Mouse (Mus musculus): ENCODE data around the gene Rbm14. TPM values are rescaled to one million over a fixed set of nuclear protein-coding genes. Genes with fewer than 3 reads are reported as not detected.
A peak's percentile ranks its signal among the peaks of the same experiment; 100 is the strongest.

Rbm14 gene
- 6.9 and 15.0 TPM in 2 replicates for polyA plus RNA-seq (2012; ENCODE audit: insufficient read depth, insufficient read length, missing spikeins)

- Histone ChIP-seq H3K4me1 (ENCODE audit: control insufficient read depth, insufficient read depth, insufficient read length, low read length) (peaks cover 2% of the 10 kb centered on the region), H3K4me3 (ENCODE audit: insufficient read depth, low read depth, low read length) (peak within 1 kb of the TSS; percentile 86), H3K27ac (replicated peaks; ENCODE audit: low read depth, low read length) (peak within 1 kb of the TSS; percentile 91)
Observed at GRCm38 (mm10) chr19:4811063-4811908, at the start of gene Rbm14, which contains the start of gene Gm21992. Rbm14 (minus strand) TSS chr19:4811634. Gm21992 (minus strand) TSS chr19:4811612.

- Histone ChIP-seq H3K4me3 (ENCODE audit: insufficient read depth, low read depth, low read length) (no peak overlapping the region), H3K4me1 (ENCODE audit: control insufficient read depth, insufficient read depth, insufficient read length, low read length) (peaks cover 5% of the 10 kb centered on the region; the same call in 1 of the 2 replicates)
Observed at GRCm38 (mm10) chr19:4859081-4859480, 47.6 kb upstream of the Rbm14 start.

GRCm38 (mm10) chr19:4855951-4856350, 44.5 kb upstream of the Rbm14 start:
- Histone ChIP-seq H3K27ac (replicated peaks; ENCODE audit: low read depth, low read length) (no peak overlapping the region), H3K4me1 (ENCODE audit: control insufficient read depth, insufficient read depth, insufficient read length, low read length) (peaks cover 5% of the 10 kb centered on the region; the same call in 1 of the 2 replicates), H3K4me3 (ENCODE audit: insufficient read depth, low read depth, low read length) (peak overlapping the region; percentile 70)

More at GRCm38 (mm10) chr19:4859081-4859480, 47.6 kb upstream of the Rbm14 start:
- no peak overlapping the region for H3K27ac ChIP-seq (replicated peaks; ENCODE audit: low read depth, low read length)

DNA sequence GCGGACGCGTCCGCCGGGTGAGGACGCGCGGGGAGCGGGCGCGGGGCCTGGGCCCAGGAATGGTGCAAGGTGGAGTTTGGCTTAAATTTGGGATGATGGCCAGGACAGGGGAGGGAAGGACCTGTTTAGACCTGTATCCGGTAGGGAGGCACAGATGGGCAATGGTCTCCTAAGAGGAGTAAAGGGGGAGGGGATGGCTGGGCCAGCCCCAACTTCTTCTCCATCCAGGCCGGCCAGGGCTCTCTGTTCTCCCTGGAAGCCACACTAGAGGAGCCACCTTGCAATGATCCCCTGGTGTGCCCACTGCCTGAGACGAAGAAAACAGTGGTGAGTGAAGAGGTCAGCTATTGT, 44.0 kb upstream of the Rbm14 start:
- Histone ChIP-seq H3K4me1 (ENCODE audit: control insufficient read depth, insufficient read depth, insufficient read length, low read length) (peaks cover 5% of the 10 kb centered on the region; the same call in 1 of the 2 replicates), H3K27ac (replicated peaks; ENCODE audit: low read depth, low read length) (0 out of 2 replicates have a peak overlapping the region, but pooled peaks have one; percentile 8), H3K4me3 (ENCODE audit: insufficient read depth, low read depth, low read length) (peak overlapping the region; percentile 70)

GRCm38 (mm10) chr19:4854552-4855469, 43.4 kb upstream of the Rbm14 start, which contains the start of gene Ctsf:
Ctsf (plus strand) TSS chr19:4855130.
- Histone ChIP-seq H3K4me3 (ENCODE audit: insufficient read depth, low read depth, low read length) (peak within 1 kb of the TSS; percentile 70), H3K27ac (replicated peaks; ENCODE audit: low read depth, low read length) (peak within 1 kb of the TSS; percentile 8; the same call in 1 of the 2 replicates), H3K4me1 (ENCODE audit: control insufficient read depth, insufficient read depth, insufficient read length, low read length) (peaks cover 5% of the 10 kb centered on the region; the same call in 1 of the 2 replicates)

DNA sequence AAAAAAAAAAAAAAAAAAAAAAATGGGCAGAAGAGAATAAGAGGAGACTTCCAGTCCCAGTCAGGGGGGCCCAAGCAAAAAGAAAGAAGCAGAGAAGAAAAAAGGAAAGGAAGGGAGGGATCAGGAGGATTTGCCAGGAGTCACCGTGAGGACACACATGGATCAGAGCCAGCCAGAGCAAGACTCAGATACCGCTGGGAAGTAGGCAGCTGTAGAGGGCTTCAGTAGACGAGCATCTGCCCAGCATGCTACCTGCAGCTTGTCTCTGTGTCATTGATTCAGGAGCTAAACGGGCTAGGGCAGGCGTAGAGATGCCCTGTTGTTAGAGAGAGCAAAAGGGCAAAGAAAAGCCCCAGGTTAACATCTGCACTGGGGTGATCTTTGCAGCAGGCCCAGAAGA, 38.8 kb upstream of the Rbm14 start:
- no peak overlapping the region for H3K27ac ChIP-seq (replicated peaks; ENCODE audit: low read depth, low read length)
- H3K4me3 ChIP-seq (ENCODE audit: insufficient read depth, low read depth, low read length) = no peak overlapping the region
- H3K4me1 ChIP-seq (ENCODE audit: control insufficient read depth, insufficient read depth, insufficient read length, low read length) = no peaks in the 10 kb centered on the region

GRCm38 (mm10) chr19:4849800-4850199, 38.4 kb upstream of the Rbm14 start:
- H3K27ac ChIP-seq (replicated peaks; ENCODE audit: low read depth, low read length) = no peak overlapping the region
- no peaks in the 10 kb centered on the region for H3K4me1 ChIP-seq (ENCODE audit: control insufficient read depth, insufficient read depth, insufficient read length, low read length)
- no peak overlapping the region for H3K4me3 ChIP-seq (ENCODE audit: insufficient read depth, low read depth, low read length)

DNA sequence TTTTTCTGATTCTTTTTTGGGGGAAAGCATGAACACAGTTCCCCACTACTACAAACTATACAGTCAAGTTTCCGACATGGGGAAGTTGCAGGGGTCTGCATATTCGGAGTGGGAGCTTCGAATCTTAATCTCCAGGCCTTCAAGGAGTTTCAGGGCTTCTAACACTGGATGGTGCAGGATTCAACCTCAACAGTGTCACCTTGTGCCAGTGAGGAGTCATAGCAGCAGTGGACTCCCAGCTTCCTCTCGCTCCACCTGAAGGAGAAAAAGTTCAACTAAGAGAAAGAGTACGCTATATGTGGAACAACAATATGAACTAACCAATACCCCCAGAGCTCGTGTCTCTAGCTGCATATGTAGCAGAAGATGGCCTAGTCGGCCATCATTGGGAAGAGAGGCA, 36.1 kb upstream of the Rbm14 start:
- no peak overlapping the region for H3K4me3 ChIP-seq (ENCODE audit: insufficient read depth, low read depth, low read length)

DNA sequence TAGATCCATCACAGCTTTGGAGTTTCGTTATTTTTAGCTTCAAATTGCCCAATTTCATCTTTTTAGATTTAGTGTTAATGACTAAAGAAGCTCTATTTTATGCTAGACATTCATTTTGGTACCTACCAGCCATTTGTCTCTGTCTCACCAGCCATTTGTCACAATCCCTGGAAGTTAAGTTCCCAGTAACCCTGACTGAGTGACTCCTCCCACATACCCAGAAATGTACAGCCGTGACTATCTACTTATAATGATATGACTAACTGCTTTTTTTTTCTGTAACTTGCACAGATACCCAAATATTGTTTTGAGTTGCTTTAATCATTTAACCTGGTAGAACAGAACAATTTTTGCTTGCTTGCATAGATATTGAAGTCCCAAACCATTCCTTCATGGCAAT, 34.4 kb upstream of the Rbm14 start:
- H3K27ac ChIP-seq (replicated peaks; ENCODE audit: low read depth, low read length) = no peak overlapping the region
- no peak overlapping the region for H3K4me3 ChIP-seq (ENCODE audit: insufficient read depth, low read depth, low read length)
- H3K4me1 ChIP-seq (ENCODE audit: control insufficient read depth, insufficient read depth, insufficient read length, low read length) = no peaks in the 10 kb centered on the region

More for the DNA sequence above, 36.1 kb upstream of the Rbm14 start:
- Histone ChIP-seq H3K27ac (replicated peaks; ENCODE audit: low read depth, low read length) (no peak overlapping the region), H3K4me1 (ENCODE audit: control insufficient read depth, insufficient read depth, insufficient read length, low read length) (no peaks in the 10 kb centered on the region)

GRCm38 (mm10) chr19:4842611-4843010, 31.2 kb upstream of the Rbm14 start:
- no peak overlapping the region for H3K4me3 ChIP-seq (ENCODE audit: insufficient read depth, low read depth, low read length)
- H3K4me1 ChIP-seq (ENCODE audit: control insufficient read depth, insufficient read depth, insufficient read length, low read length) = no peaks in the 10 kb centered on the region; the same call in 1 of the 2 replicates
- no peak overlapping the region for H3K27ac ChIP-seq (replicated peaks; ENCODE audit: low read depth, low read length)

- Histone ChIP-seq H3K27ac (replicated peaks; ENCODE audit: low read depth, low read length) (no peak overlapping the region), H3K4me1 (ENCODE audit: control insufficient read depth, insufficient read depth, insufficient read length, low read length) (peaks cover 3% of the 10 kb centered on the region; the same call in 1 of the 2 replicates)
Observed at GRCm38 (mm10) chr19:4840848-4841247, 29.4 kb upstream of the Rbm14 start.

DNA sequence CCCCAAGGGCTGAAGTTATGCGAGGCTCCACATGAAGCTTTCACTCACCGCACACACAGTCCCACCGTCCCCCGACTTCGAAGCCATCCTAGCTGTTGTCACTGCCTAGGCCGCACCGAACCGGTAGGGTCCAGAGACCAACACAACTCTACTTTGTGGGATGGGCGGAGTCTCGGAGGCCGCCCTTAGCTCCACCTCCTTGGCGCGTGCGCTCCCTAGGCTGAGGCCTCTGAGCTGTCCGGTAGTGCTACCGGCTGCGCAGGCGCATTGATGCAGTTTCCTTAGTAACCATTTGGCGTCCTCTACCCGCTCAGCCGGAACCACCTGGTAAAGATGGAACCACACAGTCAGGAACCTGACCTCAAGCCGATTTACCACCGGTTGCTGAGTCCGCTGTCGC, 27.7 kb upstream of the Rbm14 start, which contains the start of the genes Ccs and Ccdc87:
Gene Ccs, minus strand, starts transcription at position 184 of the 400 bp plus-strand sequence.
Gene Ccdc87, plus strand, starts transcription at position 218 of the 400 bp plus-strand sequence.
- Histone ChIP-seq H3K4me3 (ENCODE audit: insufficient read depth, low read depth, low read length) (peak within 1 kb of the TSS; percentile 68), H3K4me1 (ENCODE audit: control insufficient read depth, insufficient read depth, insufficient read length, low read length) (peaks cover 8% of the 10 kb centered on the region; the same call in 1 of the 2 replicates), H3K27ac (replicated peaks; ENCODE audit: low read depth, low read length) (0 out of 2 replicates have a peak within 1 kb of the TSS, but pooled peaks have one; percentile 4)

More at GRCm38 (mm10) chr19:4840848-4841247, 29.4 kb upstream of the Rbm14 start:
- H3K4me3 ChIP-seq (ENCODE audit: insufficient read depth, low read depth, low read length) = no peak overlapping the region

GRCm38 (mm10) chr19:4838526-4839140, 27.2 kb upstream of the Rbm14 start:
- Histone ChIP-seq H3K4me3 (ENCODE audit: insufficient read depth, low read depth, low read length) (peak overlapping the region; percentile 68), H3K27ac (replicated peaks; ENCODE audit: low read depth, low read length) (0 out of 2 replicates have a peak overlapping the region, but pooled peaks have one; percentile 4), H3K4me1 (ENCODE audit: control insufficient read depth, insufficient read depth, insufficient read length, low read length) (peaks cover 8% of the 10 kb centered on the region; the same call in 1 of the 2 replicates)

DNA sequence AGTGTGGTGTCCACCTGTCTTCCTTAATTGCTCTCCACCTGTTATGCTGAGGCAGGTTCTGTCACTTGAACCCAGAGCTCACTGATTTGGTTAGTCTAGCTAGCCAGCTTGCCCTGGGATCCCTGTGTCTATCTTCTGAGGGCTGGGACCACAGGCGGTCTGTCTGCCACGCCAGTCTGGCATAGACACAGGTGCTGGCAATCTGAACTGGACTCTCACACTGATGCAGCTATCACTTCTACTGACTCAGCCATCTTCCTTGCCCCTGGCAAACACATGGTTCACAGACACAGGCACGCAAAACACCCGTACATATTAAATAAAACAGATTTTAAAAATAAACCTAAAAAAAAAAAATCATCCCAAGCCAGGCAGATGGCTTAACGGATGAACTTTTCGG, 25.6 kb upstream of the Rbm14 start:
- H3K4me3 ChIP-seq (ENCODE audit: insufficient read depth, low read depth, low read length) = no peak overlapping the region
- no peak overlapping the region for H3K27ac ChIP-seq (replicated peaks; ENCODE audit: low read depth, low read length)
- peaks cover 8% of the 10 kb centered on the region; the same call in 1 of the 2 replicates for H3K4me1 ChIP-seq (ENCODE audit: control insufficient read depth, insufficient read depth, insufficient read length, low read length)

Data from brown adipose tissue, adult 24 weeks (tissue).